Mouse (Mus musculus) Patski (cell line): ENCODE measurements around the gene Gabrg3. TPM values are rescaled to one million over a fixed set of nuclear protein-coding genes. Genes with fewer than 3 reads are reported as not detected.
"Not testable (repeated sequence)": the region's sequence is repeated elsewhere in the genome, so short reads cannot be mapped to it uniquely, and the experiment has no call there.

ENCODE experiments used
- ATAC-seq: fragments of 100-300 bp; one replicate; pipeline ENCODE4 v1.8.0; 2021
- CTCF ChIA-PET: fragments of 350-600 bp; sonication (Branson Sonifier 250); formaldehyde crosslinking; loops from one replicate; lab custom pipeline; 2022; ENCODE audit warnings: inconsistent platforms; lab: Charles Lee
- POLR2A ChIA-PET: fragments of 350-600 bp; sonication (Branson Sonifier 250); formaldehyde crosslinking; loops from one replicate; lab custom pipeline; 2022; ENCODE audit warnings: antibody characterized with exemption, inconsistent platforms; lab: Charles Lee
- DNase-seq: peaks from one replicate; pipeline ENCODE4 v3.0.0-alpha.2; 2011; ENCODE audit warnings: low read depth, low spot score
- H3K27me3 ChIP-seq: fragments of 371-371 bp; one replicate; pipeline ENCODE4 v1.5.1; 2021
- CTCF ChIP-seq: fragments of 100-300 bp; IDR thresholded peaks from one replicate; pipeline ENCODE4 v1.5.1; 2021
- in situ Hi-C: fragments of 300-500 bp; cut with MboI; formaldehyde crosslinking; loops from 3 replicates; pipeline ENCODE4 v1.11.1; 2018; ENCODE audit warnings: low pct_unique_long_range_greater_than_20kb, mixed read lengths
- polyA plus RNA-seq: library from polyadenylated mRNA; unstranded; gene quantifications from one replicate; pipeline ENCODE4 v1.2.3, GENCODE M21; 2021

The Gabrg3 gene
- polyA plus RNA-seq, 1 experiment from 2014 or later, result not detected

- POLR2A ChIA-PET, result no interaction called here
- CTCF ChIA-PET, result no interaction called here
- ATAC-seq, result no peak
- no peak for TF ChIP-seq CTCF
- in situ Hi-C loops, result no loop called here
- H3K27me3 ChIP-seq, result no peaks in the 10 kb centered on the region
- no peak for DNase-seq
Measured at GRCm38 (mm10) chr7:57186015-57186414, 201.0 kb downstream of the Gabrg3 start.

DNA sequence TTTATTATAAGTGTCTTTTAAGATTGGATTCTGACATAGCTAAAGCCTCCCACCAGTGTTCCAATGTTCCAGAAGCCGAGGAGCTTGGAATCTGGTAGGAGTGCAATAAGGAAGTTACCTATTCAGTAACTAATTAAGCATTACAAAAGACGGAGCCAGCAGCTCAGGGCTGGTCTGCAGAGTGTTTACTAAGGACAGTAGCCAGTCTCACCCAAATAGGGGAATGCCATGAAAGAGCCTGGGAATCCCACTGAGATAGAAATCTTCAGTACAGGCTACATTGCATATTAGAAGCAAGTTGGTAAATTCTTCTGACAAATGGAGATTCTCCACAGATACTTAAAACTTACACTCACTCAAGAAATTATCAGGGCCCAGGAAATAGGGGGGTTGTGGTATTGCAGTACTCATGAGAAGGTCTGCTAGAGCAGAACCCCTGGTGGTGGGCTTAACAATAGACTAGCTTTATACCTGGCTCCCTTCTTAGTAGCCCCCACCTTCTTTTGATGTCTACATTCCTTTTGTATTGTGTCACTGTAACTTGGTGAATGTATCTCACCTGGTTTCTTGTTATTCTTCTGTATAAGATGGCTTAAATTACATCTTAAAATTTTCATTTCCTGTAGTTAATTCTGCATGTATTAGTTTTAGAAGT lies 211.0 kb downstream of the Gabrg3 start:
- POLR2A ChIA-PET, CTCF ChIA-PET, ATAC-seq, DNase-seq, H3K27me3 ChIP-seq, in situ Hi-C loops: not testable (repeated sequence)

GRCm38 (mm10) chr7:57166931-57167330 lies 220.1 kb downstream of the Gabrg3 start:
- no peaks in the 10 kb centered on the region for H3K27me3 ChIP-seq
- in situ Hi-C loops, result no loop called here
- CTCF ChIA-PET, result no interaction called here
- DNase-seq (no peak), ATAC-seq (no peak)
- no peak for TF ChIP-seq CTCF
- POLR2A ChIA-PET, result no interaction called here

DNA sequence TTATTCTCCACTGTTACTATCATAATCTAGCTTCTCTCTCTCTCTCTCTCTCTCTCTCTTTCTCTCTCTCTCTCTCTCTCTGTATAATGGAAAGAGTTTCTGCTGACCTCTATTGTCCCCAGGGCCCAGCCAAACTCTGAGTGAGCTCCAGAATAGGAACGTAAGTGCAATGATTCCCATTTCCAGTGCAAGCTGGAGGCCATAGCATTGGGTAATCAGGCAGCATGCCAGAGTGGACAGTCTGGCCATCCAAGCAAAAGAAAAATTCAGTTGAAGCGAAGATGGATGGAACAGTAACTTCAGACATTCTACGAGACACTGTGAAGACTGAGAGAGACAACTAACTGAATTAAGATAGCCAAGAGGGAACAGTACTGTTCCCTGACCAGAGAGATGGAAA lies 228.8 kb downstream of the Gabrg3 start:
- no peak for TF ChIP-seq CTCF
- ChIA-PET POLR2A (no interaction called here), CTCF (no interaction called here)
- no peaks in the 10 kb centered on the region for H3K27me3 ChIP-seq
- in situ Hi-C loops, result no loop called here
- DNase-seq (no peak), ATAC-seq (no peak)

- in situ Hi-C loops, result no loop called here
- DNase-seq, result no peak
- H3K27me3 ChIP-seq, result no peaks in the 10 kb centered on the region
- ChIA-PET POLR2A (no interaction called here), CTCF (no interaction called here)
- ATAC-seq, result no peak
- TF ChIP-seq CTCF, result no peak
Measured at GRCm38 (mm10) chr7:57153743-57154142, 233.2 kb downstream of the Gabrg3 start.

DNA sequence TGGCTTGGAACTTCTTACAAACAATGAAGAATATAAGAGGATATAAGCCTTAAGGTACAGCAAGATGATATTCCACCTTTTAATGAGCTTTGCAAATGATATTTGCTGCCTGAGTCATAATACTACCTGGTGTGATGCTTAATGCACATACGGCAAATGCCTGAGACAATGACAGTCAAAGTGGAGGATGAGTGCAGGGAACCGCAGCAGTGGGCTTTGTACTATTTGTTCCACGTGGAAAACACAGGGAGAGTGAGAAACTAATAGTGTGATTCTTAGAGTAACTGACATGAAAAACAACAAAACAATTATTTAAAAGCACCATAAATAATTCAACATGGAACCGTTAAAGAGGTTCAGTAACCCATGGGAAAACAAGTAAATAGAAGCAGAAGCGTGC lies 236.2 kb downstream of the Gabrg3 start:
- in situ Hi-C loops, result no loop called here
- no peak for TF ChIP-seq CTCF
- ChIA-PET POLR2A (no interaction called here), CTCF (no interaction called here)
- no peaks in the 10 kb centered on the region for H3K27me3 ChIP-seq
- ATAC-seq (no peak), DNase-seq (no peak)

DNA sequence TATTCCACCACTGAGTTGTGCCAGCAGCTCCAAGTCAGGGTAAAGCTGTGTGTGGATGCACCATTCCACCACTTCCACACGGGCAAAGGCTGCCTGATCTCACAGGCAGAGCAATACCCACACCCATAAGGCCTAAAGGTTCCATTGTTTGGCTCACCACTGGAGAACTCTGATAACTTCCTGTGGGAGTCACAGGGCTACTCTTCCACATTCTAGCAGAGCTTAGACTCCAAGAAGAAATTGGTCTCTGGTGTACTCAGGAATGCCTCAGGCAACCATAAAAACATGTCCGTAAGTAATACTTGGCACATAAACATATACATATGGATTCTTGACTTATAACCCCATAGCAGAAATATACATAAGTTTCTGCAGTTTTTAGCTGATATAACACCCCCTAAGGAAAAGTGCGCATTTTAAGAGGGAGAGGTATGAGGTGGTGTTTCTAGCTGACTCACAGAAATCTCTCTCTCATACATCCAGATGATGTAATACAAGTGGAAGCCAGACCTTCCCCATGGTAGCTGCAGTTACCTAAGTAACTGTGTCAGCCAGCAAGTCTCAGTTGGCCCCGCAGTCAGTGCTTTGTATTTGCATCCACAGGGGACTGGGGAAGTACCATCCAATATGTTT lies 248.8 kb downstream of the Gabrg3 start:
- TF ChIP-seq CTCF, result no peak
- DNase-seq, result no peak

DNA sequence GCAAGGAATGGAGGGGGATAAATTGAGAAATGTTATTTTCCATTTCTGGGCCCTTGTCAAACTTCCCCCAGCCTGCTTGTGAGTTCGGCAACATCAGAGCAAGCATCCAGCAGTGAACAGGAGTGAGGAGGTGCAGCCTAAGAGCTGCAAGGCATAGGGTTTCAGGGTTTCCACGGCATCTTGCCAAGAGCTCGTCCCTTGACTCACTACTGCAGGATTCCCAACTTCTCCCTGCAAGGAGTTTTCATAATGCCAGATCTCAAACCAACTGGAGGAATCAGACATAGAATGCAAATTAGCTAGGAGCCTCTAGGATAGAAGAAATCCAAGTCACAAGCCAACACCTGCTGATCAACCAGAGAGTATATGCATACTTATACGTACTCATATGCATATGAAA lies 254.0 kb downstream of the Gabrg3 start:
- in situ Hi-C loops, result no loop called here
- H3K27me3 ChIP-seq, result no peaks in the 10 kb centered on the region
- POLR2A ChIA-PET, result no interaction called here

More for the DNA sequence above, 248.8 kb downstream of the Gabrg3 start:
- POLR2A ChIA-PET, result no interaction called here
- in situ Hi-C loops, result no loop called here
- CTCF ChIA-PET, result no interaction called here
- no peaks in the 10 kb centered on the region for H3K27me3 ChIP-seq
- no peak for ATAC-seq

GRCm38 (mm10) chr7:57132471-57132870 lies 254.5 kb downstream of the Gabrg3 start:
- POLR2A ChIA-PET, result no interaction called here
- no peak for DNase-seq
- H3K27me3 ChIP-seq, result no peaks in the 10 kb centered on the region
- in situ Hi-C loops, result no loop called here
- TF ChIP-seq CTCF, result no peak
- CTCF ChIA-PET, result no interaction called here
- no peak for ATAC-seq

More for the DNA sequence above, 254.0 kb downstream of the Gabrg3 start:
- no peak for ATAC-seq
- no peak for TF ChIP-seq CTCF
- CTCF ChIA-PET, result no interaction called here
- DNase-seq, result no peak

DNA sequence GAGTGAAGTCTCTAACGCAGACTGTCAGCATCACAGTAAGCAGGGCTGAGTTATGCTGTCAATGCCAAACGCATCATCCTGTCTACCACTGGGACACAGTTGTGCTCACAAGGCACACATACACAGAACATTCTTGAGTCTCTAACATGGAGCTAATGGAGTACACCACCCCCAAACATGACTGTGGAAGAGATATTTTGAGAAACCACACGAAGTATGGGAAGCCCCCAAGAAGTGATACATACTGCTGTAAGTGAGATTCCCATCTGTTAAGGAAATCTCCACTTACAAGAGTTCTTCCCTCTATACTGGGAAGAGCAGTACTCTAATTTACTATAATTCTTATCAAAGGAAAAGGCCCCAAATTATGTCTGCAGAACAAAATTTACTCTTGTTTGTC lies 286.9 kb downstream of the Gabrg3 start:
- H3K27me3 ChIP-seq, result no peaks in the 10 kb centered on the region
- ATAC-seq (no peak), DNase-seq (no peak)
- POLR2A ChIA-PET, result no interaction called here
- no peak for TF ChIP-seq CTCF
- in situ Hi-C loops, result no loop called here
- CTCF ChIA-PET, result no interaction called here

DNA sequence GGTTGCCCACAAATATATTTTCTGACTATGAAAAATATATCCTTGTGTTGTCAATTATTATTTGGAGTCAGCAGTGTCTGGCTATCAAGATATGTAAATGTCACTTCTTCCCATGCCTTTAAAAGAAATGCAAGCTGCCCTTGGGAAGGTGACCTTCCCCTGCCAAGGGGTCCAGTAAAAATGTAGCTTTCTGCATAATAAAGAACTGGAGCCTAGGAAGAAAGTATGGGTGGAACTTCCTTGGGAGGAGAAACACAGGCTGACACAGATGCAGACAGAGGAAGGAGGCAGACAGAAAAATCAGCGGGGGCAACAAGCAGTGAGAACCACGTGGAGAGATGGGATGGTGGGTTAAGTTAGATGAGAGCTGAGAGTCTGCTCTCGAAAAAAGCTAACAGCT lies 304.9 kb downstream of the Gabrg3 start:
- ChIA-PET POLR2A (no interaction called here), CTCF (no interaction called here)
- in situ Hi-C loops, result no loop called here
- ATAC-seq (no peak), DNase-seq (no peak)
- no peak for TF ChIP-seq CTCF
- no peaks in the 10 kb centered on the region for H3K27me3 ChIP-seq
